Mouse (Mus musculus): ENCODE results near the gene Zbtb48.

Zbtb48 gene

DNA sequence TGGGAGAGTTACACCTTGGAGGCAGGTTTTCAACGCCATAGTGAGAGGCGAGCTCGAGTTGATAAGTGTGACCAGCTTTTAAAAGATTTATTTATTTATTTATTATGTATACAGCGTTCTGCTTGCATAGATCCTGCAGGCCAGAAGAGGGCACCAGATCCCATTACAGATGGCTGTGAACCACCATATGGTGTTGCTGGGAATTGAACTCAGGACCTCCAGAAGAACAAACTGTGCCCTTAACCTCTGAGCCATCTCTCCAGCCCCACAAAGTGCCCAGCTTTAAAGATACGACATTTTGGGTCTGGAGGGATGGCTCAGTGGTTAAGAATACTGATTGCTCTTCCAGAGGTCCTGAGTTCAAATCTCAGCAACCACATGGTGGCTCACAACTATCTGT lies 1.6 kb upstream of the Zbtb48 start:
- DNase-seq: no peak

DNA sequence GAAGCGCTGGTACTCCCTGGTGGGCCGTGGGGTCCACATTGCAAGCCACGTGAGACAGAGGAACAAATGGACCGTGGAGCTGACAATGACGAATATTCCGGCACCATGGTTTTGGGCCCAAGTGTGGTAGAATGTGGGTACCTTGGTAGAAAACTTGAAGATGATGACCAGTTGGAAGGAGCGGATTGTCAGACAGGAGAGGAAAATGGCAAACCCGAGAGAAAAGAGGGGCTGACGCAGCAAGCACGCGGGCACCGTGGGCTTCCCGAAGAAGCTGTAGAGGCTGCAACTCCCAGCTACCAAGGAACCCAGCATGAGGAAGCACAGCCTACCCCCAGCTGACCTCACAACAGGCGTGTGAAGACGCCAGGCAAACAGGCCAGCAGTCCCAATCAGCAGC lies 985 bp upstream of the Zbtb48 start:
- DNase-seq: no peak

DNA sequence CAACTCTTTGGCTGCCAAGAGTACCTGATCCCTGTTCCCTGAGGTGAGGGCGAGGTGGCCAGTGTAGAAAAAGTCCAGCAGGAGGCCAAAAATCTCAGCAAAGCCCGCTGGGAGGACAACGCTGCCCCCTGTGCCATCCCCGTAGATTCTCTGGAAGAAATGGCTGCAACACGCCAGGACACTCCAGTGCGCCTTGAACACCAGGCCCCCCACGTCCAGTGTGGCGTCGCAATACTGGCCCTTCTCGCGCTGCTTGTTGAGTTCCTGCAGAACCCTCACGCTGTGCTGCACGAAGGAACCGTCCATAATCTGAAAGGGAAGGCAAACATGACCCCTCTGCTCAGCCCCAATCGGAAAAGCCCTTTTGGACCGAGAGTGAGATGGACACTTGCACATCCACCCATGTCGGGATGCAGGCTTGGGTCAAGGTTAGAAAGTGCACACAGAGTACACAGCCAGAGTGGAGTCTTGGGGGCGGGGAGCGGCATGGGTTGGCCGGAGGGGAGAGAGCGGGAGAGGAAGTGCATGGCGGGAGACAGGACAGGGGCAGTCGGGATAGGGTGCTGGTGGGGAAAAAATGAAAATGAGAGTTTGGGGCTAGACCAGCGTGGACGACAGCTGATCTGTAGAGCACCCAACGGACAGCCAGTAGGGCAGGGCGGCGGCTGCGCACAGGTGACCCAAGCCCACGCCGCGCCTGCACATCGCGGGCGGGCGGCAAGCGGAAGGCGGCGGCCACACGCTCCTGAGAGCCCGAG lies 541 bp downstream of the Zbtb48 start:
- no peak for DNase-seq

DNA sequence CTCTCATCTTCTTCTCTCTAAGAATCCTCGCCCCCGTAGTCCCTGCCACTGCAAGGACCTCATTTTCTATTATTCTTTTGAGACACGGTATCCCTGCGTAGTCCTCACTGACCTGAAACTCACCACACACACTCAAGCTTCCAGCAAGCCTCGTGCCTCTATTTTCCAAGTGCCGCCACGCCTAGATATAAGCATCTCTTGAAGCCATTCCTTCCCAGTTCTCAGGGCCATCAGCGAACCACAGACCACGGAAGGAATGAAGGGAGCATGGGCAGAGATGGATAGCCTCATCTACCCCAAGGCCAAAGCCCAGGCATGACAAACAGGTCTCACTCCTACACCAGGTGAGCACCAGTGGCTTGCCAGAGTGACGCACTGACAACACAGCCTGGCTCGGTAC lies 2.9 kb downstream of the Zbtb48 start:
- DNase-seq: no peak

DNA sequence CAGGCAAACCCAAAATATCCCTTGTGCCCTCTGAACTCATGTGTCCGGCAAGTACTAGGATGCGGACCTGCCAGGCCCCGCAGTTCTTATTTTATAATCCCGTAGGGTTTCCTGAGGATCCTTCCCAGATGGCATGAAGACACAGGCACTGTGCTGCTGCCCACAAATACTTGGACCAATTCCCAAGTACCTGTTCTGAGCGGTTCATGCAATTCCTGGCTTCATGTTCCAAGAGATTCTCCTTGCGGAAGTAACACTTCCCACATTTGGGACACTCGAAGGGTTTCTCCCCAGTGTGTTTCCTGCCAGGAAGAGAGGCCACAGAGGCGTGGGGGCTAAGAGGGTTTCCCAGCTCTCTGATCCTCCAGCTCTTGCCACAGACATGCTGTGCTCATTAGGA lies 5.0 kb downstream of the Zbtb48 start:
- no peak for DNase-seq

DNA sequence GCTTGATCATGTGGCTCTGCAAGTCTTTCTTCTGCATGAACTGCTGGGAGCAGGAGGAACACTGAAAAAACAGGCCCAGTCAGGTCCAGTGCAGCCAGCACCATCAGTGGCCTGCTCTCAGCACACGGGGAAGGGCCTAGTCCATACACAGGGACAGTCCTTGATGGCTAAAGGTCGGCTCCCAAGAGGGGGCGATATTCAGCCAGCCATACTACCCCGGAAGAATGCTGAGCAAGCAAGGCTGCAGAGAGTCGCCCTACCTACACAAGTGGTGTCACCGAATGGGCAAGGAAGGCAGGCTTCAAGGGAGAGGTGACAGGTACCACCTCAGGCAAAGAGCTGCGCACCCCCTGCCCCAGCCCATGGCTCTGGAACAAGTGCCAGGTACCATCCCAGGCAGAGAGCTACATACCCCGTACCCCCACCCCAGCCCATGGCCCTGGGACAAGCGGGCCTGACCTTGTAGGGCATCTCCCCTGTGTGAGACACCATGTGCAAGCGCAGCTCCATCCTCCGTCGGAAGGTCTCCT lies 5.8 kb downstream of the Zbtb48 start:
- no peak for DNase-seq

DNA sequence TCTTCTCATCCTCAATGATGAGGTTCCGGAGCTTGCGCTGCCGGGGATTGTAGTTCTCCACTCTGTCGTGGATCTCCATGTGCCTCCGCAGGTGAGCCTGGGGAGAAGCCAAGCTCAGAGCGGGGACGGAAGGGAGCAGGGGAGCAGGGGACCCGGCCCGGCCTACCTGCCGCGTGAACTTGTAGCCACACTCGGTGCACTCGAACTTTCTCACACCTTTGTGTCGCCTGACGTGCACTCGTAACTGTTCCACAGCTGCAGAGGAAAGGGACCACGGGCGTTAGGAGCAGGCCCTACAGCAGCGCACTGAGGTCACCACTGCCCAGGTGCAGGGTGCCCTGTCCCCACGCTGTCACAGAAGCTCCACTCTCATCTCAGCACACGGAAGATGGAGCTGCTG lies 7.4 kb downstream of the Zbtb48 start:
- DNase-seq: no peak

DNA sequence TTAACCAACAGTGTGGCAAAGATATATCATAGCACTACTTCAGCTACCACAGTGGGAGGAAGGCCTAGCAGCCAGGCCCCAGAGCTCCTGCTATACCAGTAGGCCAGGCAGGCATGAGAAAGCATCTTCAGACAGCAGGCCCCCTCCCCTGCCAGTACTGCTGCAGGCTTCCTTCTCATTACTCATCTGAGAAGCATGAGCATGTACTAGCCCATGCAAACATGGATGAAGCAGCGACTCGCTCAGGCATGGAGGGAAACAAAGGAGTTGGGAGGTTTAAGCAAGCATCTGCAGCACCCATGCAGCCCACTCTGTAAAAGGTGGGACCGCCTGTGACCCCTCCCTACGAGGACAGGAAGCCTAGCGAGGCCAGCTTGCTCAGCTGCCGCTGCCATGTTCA lies 8.4 kb downstream of the Zbtb48 start:
- no peak for DNase-seq

DNA sequence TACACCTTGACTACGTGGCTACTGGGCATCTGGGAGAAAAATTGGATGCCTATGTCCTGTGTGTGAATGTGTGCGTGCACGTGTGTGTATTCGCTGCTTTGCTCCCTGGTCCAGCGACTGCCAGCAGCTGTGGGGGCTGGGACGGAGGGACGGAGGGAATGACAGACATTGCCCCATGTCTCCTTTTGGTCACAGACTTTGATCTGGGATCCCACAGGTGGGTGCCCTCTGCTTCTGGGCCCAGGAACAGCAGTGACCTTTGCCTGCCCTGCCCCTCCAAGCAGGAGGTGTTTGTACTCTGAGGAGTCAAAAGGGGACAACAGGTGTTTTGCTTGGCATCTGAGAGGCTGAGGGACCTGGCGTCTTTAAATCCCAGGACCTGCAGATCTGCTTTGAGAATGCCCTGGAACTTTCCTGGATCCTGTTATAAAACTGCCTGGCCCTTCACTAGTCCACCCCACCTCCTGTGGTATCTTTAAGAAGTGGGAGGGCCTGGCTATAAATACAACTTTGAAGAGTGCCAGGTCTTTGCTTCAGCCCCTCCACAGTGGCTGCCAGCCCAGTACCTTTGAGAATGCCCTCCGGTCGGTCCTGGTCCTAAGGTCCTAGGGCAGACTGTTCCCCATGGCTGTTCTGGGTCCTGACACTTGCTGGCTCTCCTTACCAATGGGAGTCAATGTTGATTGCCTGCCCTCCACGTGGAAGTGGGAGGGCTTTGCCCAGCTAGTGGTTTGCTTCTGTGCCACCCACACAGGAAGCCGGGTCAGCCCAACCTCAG lies 14.2 kb downstream of the Zbtb48 start:
- DNase-seq: no peak

DNA sequence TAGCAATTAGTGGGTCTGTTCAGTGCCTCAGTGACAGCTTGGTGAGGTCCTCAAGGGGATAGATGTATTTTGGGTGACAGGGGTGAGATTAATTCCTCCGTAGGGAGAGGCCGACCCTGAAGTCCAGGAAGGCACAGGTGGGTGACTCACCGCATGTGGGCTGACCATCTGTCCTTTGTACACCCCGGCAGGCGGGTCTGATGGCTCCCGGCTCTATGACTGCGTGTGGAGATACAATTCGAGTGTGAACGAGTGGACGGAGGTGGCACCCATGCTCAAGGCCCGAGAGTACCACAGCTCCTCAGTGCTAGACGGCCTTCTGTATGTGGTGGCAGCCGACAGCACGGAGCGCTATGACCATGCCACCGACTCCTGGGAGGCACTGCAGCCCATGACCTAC lies 15.4 kb downstream of the Zbtb48 start:
- DNase-seq: no peak

DNA sequence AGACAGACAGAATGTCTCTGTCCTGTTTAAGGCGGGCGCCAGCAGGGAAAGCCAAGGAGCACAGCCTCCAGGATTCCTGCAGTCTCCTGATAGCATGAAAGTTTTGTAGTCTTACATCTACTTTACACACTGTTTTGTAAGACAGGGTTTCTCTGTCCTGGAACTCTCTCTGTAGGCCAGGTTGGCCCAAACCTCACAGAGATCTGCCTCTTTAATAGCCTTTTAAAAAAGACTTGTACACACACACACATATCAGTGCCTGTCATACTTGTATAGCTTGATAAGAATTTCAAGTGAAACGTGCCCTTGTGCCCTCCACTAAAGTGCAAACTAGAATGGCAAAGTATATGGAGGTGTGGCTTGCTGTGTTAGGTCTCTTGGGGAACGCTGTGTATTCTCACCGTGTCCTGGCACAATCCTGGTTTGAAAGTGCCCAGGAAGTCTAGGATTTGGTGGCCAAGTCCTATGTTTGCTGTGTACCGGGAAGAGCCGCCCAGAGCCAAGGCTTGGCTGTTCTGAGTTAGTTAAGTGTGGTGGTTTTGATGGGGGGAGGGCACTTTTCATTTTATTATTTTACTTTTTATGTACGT lies 16.2 kb downstream of the Zbtb48 start:
- DNase-seq: no peak

DNA sequence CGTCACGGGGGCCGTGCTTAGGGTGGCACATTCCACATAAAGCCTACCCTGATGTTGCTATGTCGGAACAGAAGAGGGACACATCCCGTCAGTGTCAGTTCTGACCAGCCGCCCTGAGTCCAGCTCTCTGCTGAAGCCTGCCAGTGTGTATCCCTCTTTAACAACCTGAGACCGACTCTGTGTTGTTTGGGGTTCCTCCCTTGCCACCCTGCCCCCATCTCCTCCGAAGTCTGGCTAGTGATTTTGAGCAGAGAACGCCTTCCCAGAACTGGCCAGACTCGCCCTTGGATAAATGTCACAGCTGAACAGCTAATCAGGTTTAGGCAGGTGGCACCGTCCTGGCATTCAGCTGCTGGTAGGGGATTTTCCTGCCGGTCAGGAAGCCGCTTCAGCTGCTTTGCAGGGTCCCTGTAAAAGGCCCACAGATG lies 16.8 kb downstream of the Zbtb48 start:
- no peak for DNase-seq

DNA sequence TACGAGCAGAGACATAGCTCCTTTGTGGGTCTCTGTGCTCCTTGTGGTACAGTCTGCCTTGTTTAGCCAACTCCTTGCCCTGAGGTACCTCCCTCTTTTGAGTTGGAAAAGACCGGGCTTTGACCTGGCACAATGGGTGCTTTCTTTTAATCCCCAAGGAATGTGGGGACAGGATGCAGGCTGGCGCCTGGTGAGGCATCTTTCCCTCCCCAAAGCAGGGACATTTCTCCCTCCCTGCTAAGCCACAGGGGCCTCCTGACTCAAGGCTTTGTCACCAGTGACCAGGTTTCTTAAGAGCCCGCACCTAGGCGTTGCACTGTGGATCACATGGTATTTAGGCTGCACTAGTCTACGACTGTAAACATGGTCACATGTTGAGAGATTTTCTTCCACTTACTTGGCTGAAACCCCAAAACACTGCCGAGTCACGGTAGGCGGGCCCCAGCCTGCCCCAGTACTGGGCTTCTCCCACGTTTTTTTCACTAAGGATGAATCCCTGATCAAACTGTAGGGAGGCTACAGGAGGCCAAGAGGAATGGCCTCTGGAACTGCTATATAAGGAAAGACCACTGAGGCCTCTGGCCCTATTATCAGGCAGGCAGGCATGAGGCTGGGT lies 17.3 kb downstream of the Zbtb48 start:
- DNase-seq: no peak

DNA sequence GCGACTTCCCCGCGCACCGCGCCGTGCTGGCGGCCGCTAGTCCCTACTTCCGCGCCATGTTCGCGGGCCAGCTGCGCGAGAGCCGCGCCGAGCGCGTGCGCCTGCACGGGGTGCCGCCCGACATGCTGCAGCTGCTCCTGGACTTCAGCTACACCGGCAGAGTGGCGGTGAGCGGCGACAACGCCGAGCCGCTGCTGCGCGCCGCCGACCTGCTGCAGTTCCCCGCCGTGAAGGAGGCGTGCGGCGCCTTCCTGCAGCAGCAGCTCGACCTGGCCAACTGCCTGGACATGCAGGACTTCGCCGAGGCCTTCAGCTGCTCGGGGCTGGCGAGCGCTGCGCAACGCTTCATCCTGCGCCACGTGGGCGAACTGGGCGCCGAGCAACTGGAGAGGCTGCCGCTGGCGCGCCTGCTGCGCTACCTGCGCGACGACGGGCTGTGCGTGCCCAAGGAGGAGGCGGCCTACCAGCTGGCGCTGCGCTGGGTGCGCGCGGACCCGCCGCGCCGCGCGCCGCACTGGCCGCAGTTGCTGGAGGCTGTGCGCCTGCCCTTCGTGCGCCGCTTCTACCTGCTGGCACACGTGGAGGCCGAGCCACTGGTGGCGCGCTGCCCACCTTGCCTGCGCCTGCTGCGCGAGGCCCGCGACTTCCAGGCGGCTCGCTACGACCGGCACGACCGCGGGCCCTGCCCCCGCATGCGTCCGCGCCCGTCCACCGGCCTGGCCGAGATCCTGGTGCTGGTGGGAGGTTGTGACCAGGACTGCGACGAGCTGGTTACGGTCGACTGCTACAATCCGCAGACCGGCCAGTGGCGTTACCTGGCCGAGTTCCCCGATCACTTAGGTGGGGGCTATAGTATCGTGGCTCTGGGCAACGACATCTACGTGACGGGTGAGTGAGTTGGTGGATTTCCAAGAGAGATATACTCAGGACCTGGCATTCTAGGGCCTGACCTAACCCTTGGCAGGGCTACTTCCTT lies 18.1 kb downstream of the Zbtb48 start:
- peak in 1 of 2 experiments; percentile 32 for DNase-seq

DNA sequence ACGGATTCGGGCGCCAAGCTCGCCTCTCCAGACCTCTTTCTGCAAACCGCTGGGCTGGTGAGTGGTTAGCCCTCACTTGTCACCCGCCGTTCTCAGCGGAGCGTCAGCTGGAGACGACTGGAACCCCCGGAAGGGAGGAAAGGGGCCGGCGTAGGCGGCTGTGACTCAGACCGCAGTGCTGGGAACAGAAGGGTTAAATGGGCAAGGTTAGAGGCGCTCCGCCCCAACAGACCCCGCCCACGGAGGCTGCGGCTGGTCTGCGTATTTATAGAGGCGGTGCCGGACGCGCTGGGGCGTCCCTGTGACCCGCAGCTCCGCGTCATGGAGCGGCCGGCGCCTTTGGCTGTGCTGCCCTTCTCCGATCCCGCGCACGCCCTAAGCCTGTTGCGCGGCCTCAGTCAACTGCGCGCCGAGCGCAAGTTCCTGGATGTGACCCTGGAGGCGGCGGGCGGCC lies 18.8 kb downstream of the Zbtb48 start, which contains the start of gene Klhl21:
Gene Klhl21 (plus strand): TSS at position 182 of the 454 bp plus-strand sequence.
- peak; percentile 87 to 93 for DNase-seq

DNA sequence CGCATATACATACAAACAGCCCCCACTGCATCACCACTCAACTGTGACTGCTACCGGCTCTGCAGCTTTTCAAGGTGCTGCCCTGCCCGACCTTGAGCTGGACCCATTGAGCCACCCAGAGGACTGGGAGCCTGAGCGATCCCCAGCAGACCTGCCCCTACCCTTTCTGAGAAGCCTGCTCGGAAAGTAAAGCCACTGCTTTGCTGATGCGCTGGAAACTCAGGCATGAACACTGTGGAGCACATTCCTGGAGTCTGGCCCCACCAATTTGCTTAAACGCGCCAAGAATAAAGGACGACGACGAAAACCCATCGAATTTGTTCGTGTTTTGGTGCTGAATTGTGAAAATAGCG lies 19.3 kb downstream of the Zbtb48 start:
- no peak for DNase-seq

DNA sequence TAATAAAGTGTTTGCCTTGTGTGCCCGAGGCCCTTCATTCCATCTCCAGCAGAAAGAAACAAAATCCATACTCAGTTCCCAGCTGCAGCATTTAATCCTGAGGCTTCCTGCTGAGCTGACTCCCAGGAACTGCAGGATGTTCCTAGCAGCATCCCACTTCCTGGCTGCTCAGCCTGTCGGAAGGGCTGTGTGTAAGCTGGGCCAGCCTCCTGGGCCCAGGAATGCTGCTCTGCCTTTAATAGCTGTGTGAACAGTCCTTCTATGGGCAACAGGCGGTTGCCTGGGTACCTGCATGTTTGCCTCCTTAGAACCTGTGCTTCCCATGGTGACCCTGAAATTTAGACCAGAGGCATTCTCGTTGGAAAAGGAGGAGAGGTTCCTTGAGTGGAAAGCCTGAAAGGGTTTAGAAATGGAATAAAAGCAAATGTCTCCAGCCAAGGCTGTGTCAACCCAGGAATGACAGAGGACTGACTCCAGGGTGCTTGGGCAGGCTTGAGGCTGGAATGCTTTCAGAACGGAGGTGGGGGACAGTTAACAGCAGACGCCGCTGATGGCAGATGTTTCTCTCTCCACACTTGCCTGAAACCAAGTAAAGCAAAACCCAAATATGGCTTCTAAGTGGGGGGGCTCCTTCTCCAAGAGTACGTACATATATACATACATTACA lies 19.9 kb downstream of the Zbtb48 start:
- no peak for DNase-seq

DNA sequence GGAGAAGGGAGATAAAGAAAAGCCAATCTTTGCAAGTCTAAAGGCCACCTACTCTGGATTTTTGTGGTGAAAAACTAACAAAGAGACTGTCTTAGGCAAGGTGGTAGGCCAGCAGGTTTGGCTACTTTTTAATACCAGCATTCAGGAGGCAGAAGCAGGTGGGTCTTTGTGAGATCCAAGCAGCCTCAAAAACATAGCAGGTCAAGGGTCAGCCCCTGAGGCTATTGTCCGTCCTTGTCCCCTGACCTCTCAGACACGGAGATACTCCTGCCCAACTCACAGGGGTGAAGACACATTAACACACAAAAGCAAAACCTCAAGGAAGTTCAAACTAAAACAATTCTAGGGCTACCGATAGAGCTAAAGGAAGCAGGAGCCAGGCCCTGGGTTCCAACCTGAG lies 20.7 kb downstream of the Zbtb48 start:
- DNase-seq: no peak

DNA sequence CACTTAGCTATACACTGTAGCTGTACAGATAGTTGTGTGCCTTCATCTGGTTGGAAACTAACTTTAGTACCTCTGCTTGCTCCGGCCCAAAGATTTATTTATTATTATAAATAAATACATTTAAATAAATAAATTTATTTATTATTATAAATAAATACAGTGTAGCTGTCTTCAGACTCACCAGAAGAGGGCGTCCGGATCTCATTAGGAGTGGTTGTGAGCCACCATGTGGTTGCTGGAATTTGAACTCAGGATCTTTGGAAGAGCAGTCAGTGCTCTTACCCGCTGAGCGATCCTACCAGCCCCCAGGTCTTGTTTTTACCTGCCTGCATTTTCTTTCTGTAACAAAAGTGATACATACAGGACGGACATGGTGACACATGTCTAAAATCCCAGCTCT lies 21.3 kb downstream of the Zbtb48 start:
- no peak for DNase-seq

DNA sequence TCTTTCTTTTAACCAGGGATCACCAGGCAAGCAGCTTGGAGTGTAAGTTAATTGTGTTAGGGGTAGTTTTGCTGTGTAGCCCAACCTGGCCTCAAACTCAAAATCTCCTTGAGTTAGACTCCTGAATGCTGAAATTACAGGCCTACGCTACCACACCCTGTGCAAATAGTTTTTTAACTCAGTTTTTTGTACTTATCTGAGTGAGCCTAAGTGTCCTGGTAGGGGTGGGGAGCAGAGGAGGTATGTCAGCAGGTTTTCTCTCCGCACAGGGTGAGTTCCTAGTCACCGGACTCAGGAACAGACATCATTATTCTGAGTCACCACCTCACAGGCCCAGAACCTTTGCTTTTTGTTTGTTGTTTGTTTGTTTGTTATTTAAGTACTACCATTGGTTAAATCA lies 25.4 kb downstream of the Zbtb48 start:
- DNase-seq: no peak

DNA sequence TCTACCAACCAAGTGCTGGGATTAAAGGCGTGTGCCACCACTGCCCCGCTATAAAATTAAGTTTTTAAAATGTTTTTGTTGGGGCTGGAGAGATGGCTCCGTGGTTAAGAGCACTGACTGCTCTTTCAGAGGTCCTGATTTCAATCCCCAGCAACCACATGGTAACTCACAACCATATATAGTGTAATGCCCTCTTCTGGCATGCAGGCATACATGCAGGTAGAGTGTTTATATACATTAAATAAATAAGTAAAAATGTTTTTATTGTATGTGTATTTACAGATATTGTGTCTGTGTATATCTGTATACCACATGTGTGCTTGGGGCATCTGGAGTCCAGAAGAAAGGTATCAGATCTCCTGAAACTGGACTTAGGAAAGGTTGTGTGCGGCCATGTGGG lies 26.1 kb downstream of the Zbtb48 start:
- DNase-seq: no peak
